Mouse (Mus musculus) midbrain, embryonic 12.5 days (tissue): ENCODE data around the gene Tacc2. TPM values are rescaled to one million over a fixed set of nuclear protein-coding genes. Genes with fewer than 3 reads are reported as not detected.

Source experiments
- ATAC-seq: fragments of 200-750 bp; cut with Nextera tagmentation; 2 replicates; pipeline ENCODE4 v1.8.0; 2017; ENCODE audit warnings: low read depth, moderate TSS enrichment, moderate library complexity; ENCODE audit not compliant: low FRiP score
- H3K27ac ChIP-seq: fragments of 300-500 bp; sonication (generic); replicated peaks from 2 replicates; pipeline ENCODE4 v1.5.1; 2016; ENCODE audit warnings: mild to moderate bottlenecking
- H3K27me3 ChIP-seq: fragments of 300-500 bp; sonication (generic); 2 replicates; pipeline ENCODE4 v1.6.1; 2016; ENCODE audit warnings: mild to moderate bottlenecking
- H3K36me3 ChIP-seq: fragments of 300-500 bp; sonication (generic); 2 replicates; pipeline ENCODE4 v1.6.1; 2016
- H3K4me1 ChIP-seq: fragments of 300-500 bp; sonication (generic); 2 replicates; pipeline ENCODE4 v1.6.1; 2016
- H3K4me2 ChIP-seq: fragments of 300-500 bp; sonication (generic); replicated peaks from 2 replicates; pipeline ENCODE4 v1.6.1; 2016; ENCODE audit warnings: mild to moderate bottlenecking, moderate library complexity
- H3K4me3 ChIP-seq: fragments of 300-500 bp; sonication (generic); 2 replicates; pipeline ENCODE4 v1.5.1; 2016; ENCODE audit warnings: mild to moderate bottlenecking
- H3K9ac ChIP-seq: fragments of 300-500 bp; sonication (generic); replicated peaks from 2 replicates; pipeline ENCODE4 v1.6.1; 2016; ENCODE audit warnings: mild to moderate bottlenecking, moderate library complexity
- H3K9me3 ChIP-seq: fragments of 300-500 bp; sonication (generic); 2 replicates; pipeline ENCODE4 v1.6.1; 2016; ENCODE audit warnings: mild to moderate bottlenecking
- WGBS: fragments of 180-500 bp; shearing (Covaris S2); methylation state at CpG from one replicate; pipeline ENCODE4 v1.1.7; 2016; 5-methylcytosine and 5-hydroxymethylcytosine counted together
- polyA plus RNA-seq: library from polyadenylated mRNA; unstranded; fragments of >200 nt; fragmentation: Nextera tagmentation; extraction: Ambion mirVana; gene quantifications from 2 replicates; pipeline ENCODE4 v1.2.1, GENCODE M21; 2016

The Tacc2 gene
- polyA plus RNA-seq, 1 experiment from 2014 or later: 73.6 TPM

GRCm38 (mm10) chr7:130621953-130622352 is 44.7 kb downstream of the Tacc2 start:
- H3K9ac ChIP-seq: no peak overlapping the region
- H3K36me3 ChIP-seq: no peaks in the 10 kb centered on the region
- no peaks in the 10 kb centered on the region for H3K9me3 ChIP-seq
- no peak overlapping the region for H3K4me3 ChIP-seq
- no peak overlapping the region for H3K27ac ChIP-seq
- H3K4me1 ChIP-seq: no peaks in the 10 kb centered on the region; the same call in 1 of the 2 replicates
- 70% methylated on average over 3 of the region's 3 CpGs for WGBS
- no peak overlapping the region for H3K4me2 ChIP-seq
- ATAC-seq: no peak
- H3K27me3 ChIP-seq: peaks cover 2% of the 10 kb centered on the region; the same call in 1 of the 2 replicates

DNA sequence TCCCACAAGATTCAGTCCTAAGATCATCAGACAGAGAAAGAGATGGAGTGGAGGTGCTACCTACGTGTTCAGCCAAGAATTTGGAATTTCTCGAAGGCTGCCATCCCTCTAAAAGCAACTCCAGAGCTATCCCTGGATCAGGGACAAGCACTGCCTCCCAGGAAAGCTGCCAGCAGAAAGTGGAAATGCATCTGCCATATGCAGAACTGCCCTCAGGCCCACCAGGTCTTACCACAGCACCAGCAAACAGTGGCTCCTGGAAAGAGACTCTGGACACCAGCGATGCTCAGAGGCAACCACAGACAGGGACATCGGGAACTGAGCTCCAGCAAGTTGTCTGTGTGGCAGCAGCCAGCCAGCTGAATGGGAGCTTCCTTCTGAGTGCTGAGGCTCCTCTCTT is 45.1 kb downstream of the Tacc2 start:
- no peak overlapping the region for H3K4me3 ChIP-seq
- H3K9ac ChIP-seq: no peak overlapping the region
- H3K36me3 ChIP-seq: no peaks in the 10 kb centered on the region
- no peak for ATAC-seq
- peaks cover 3% of the 10 kb centered on the region; the same call in 1 of the 2 replicates for H3K27me3 ChIP-seq
- H3K4me1 ChIP-seq: no peaks in the 10 kb centered on the region; the same call in 1 of the 2 replicates
- no peak overlapping the region for H3K4me2 ChIP-seq
- H3K27ac ChIP-seq: no peak overlapping the region
- H3K9me3 ChIP-seq: no peaks in the 10 kb centered on the region
- 95% methylated on average over 4 of the region's 4 CpGs for WGBS

DNA sequence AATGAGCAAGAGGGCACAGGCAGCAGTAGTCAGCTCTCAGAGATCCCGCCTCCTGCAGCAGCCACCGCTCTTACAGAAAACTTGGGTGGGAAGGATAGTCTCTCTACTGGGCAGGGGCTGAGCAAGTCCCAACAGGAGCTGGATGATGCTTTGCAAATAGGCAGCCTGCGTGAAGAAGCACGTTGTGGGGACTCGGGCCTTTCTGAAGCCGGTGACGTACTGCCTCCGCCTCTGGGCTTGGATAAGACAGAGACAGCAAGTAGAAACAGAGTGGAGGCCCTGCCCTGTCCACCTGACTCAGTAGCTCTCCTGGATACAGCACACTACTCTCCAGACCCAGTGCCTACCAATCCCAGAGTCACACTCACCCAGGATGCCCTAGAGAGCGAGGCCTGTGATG is 47.1 kb downstream of the Tacc2 start:
- Histone ChIP-seq H3K36me3 (no peaks in the 10 kb centered on the region), H3K9ac (no peak overlapping the region), H3K4me1 (no peaks in the 10 kb centered on the region), H3K9me3 (no peaks in the 10 kb centered on the region), H3K27ac (no peak overlapping the region), H3K4me2 (no peak overlapping the region), H3K4me3 (no peak overlapping the region), H3K27me3 (peaks cover 3% of the 10 kb centered on the region; the same call in 1 of the 2 replicates)
- 93% methylated on average over 9 of the region's 9 CpGs for WGBS
- ATAC-seq: no peak

DNA sequence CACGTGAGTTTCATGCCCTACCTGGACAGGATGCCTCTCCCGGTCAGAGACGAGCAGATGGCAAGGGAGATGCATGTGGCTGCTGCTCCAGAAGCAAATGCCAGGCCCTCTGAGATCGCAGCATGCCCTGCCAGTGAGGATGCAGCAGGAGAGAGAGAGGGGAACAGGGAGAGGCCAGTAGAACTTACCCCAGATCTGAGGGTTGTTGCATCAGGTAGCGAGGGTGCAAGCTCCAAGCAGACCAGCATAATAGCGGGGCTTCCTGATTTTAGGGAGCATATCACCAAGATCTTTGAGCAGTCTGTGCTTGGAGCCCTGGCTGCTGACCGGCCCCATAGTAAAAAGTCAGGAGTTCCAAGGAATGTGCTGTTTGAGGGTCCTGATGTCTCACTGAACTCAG is 48.1 kb downstream of the Tacc2 start:
- WGBS: 82% methylated on average over 7 of the region's 7 CpGs
- Histone ChIP-seq H3K4me1 (no peaks in the 10 kb centered on the region), H3K4me2 (no peak overlapping the region), H3K27ac (no peak overlapping the region), H3K4me3 (no peak overlapping the region), H3K9me3 (no peaks in the 10 kb centered on the region), H3K36me3 (no peaks in the 10 kb centered on the region), H3K9ac (no peak overlapping the region), H3K27me3 (peaks cover 3% of the 10 kb centered on the region; the same call in 1 of the 2 replicates)
- no peak for ATAC-seq

GRCm38 (mm10) chr7:130628601-130629000 is 51.4 kb downstream of the Tacc2 start:
- no peak for ATAC-seq
- Histone ChIP-seq H3K9me3 (no peaks in the 10 kb centered on the region), H3K4me1 (0 out of 2 replicates have a peak, but pooled peaks cover 8% of the 10 kb centered on the region), H3K27me3 (peaks cover 3% of the 10 kb centered on the region; the same call in 1 of the 2 replicates), H3K27ac (no peak overlapping the region), H3K4me2 (no peak overlapping the region), H3K9ac (no peak overlapping the region), H3K36me3 (no peaks in the 10 kb centered on the region), H3K4me3 (no peak overlapping the region)
- WGBS: 53% methylated on average over 1 of the region's 1 CpGs

- ATAC-seq: no peak
- H3K4me3 ChIP-seq: no peak overlapping the region
- peaks cover 3% of the 10 kb centered on the region; the same call in 1 of the 2 replicates for H3K27me3 ChIP-seq
- H3K9me3 ChIP-seq: no peaks in the 10 kb centered on the region
- H3K4me2 ChIP-seq: no peak overlapping the region
- 0 out of 2 replicates have a peak, but pooled peaks cover 8% of the 10 kb centered on the region for H3K4me1 ChIP-seq
- H3K27ac ChIP-seq: no peak overlapping the region
- 89% methylated on average over 7 of the region's 7 CpGs for WGBS
- H3K9ac ChIP-seq: no peak overlapping the region
- H3K36me3 ChIP-seq: no peaks in the 10 kb centered on the region
Measured at GRCm38 (mm10) chr7:130629999-130630398, 52.8 kb downstream of the Tacc2 start.

GRCm38 (mm10) chr7:130630956-130631355 is 53.7 kb downstream of the Tacc2 start:
- H3K36me3 ChIP-seq: no peaks in the 10 kb centered on the region
- H3K4me1 ChIP-seq: 0 out of 2 replicates have a peak, but pooled peaks cover 8% of the 10 kb centered on the region
- H3K4me2 ChIP-seq: no peak overlapping the region
- peaks cover 9% of the 10 kb centered on the region; the same call in 1 of the 2 replicates for H3K27me3 ChIP-seq
- WGBS: 92% methylated on average over 3 of the region's 3 CpGs
- H3K9me3 ChIP-seq: no peaks in the 10 kb centered on the region
- no peak for ATAC-seq
- H3K9ac ChIP-seq: no peak overlapping the region
- H3K4me3 ChIP-seq: no peak overlapping the region
- H3K27ac ChIP-seq: no peak overlapping the region; the same call in 1 of the 2 replicates

GRCm38 (mm10) chr7:130631553-130632378 is 54.5 kb downstream of the Tacc2 start:
- Histone ChIP-seq H3K27ac (no peak overlapping the region; the same call in 1 of the 2 replicates), H3K27me3 (peaks cover 9% of the 10 kb centered on the region; the same call in 1 of the 2 replicates), H3K9ac (no peak overlapping the region), H3K9me3 (no peaks in the 10 kb centered on the region), H3K36me3 (no peaks in the 10 kb centered on the region), H3K4me3 (no peak overlapping the region), H3K4me2 (no peak overlapping the region), H3K4me1 (0 out of 2 replicates have a peak, but pooled peaks cover 8% of the 10 kb centered on the region)
- ATAC-seq: no peak
- WGBS: 66% methylated on average over 22 of the region's 22 CpGs

DNA sequence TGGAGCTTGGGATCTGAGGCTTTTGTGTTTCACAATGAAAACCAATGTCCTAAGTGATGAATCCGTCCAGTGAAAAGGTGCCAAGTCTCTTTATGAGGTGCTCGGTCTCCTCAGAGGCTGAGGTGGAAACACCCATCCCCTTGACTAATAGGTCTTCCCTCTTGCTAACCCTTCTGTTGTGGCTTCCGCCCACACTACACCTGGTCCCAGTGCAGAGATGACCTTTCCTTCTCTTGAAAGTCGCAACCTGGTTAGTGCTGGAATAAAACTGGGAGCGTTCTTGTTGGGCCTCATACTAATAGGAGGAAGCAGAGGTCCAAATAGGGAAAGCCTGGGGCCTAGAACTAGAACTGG is 55.1 kb downstream of the Tacc2 start:
- WGBS: 94% methylated on average over 5 of the region's 5 CpGs
- no peak overlapping the region for H3K4me3 ChIP-seq
- H3K9ac ChIP-seq: no peak overlapping the region
- H3K4me2 ChIP-seq: no peak overlapping the region
- H3K36me3 ChIP-seq: no peaks in the 10 kb centered on the region
- H3K4me1 ChIP-seq: 0 out of 2 replicates have a peak, but pooled peaks cover 8% of the 10 kb centered on the region
- H3K27me3 ChIP-seq: 0 out of 2 replicates have a peak, but pooled peaks cover 6% of the 10 kb centered on the region
- no peaks in the 10 kb centered on the region for H3K9me3 ChIP-seq
- ATAC-seq: no peak
- no peak overlapping the region for H3K27ac ChIP-seq

- H3K9ac ChIP-seq: no peak overlapping the region
- 94% methylated on average over 4 of the region's 4 CpGs for WGBS
- H3K9me3 ChIP-seq: no peaks in the 10 kb centered on the region
- no peaks in the 10 kb centered on the region for H3K36me3 ChIP-seq
- no peak overlapping the region for H3K4me2 ChIP-seq
- no peak for ATAC-seq
- H3K27me3 ChIP-seq: peaks cover 6% of the 10 kb centered on the region; the same call in 1 of the 2 replicates
- H3K27ac ChIP-seq: no peak overlapping the region
- no peak overlapping the region for H3K4me3 ChIP-seq
- peaks cover 13% of the 10 kb centered on the region for H3K4me1 ChIP-seq
Measured at GRCm38 (mm10) chr7:130634259-130634871, 57.1 kb downstream of the Tacc2 start.

- Histone ChIP-seq H3K9ac (no peak overlapping the region), H3K9me3 (no peaks in the 10 kb centered on the region), H3K27ac (no peak overlapping the region), H3K27me3 (peaks cover 6% of the 10 kb centered on the region; the same call in 1 of the 2 replicates), H3K36me3 (no peaks in the 10 kb centered on the region), H3K4me1 (peaks cover 13% of the 10 kb centered on the region), H3K4me2 (no peak overlapping the region), H3K4me3 (no peak overlapping the region)
- no peak for ATAC-seq
- 56% methylated on average over 7 of the region's 7 CpGs for WGBS
Measured at GRCm38 (mm10) chr7:130635212-130635611, 58.0 kb downstream of the Tacc2 start.

GRCm38 (mm10) chr7:130636274-130636673 is 59.0 kb downstream of the Tacc2 start:
- peaks cover 6% of the 10 kb centered on the region; the same call in 1 of the 2 replicates for H3K27me3 ChIP-seq
- no peak for ATAC-seq
- H3K4me3 ChIP-seq: no peak overlapping the region
- H3K9me3 ChIP-seq: no peaks in the 10 kb centered on the region
- no peak overlapping the region for H3K9ac ChIP-seq
- WGBS: 75% methylated on average over 3 of the region's 3 CpGs
- H3K36me3 ChIP-seq: no peaks in the 10 kb centered on the region
- H3K4me2 ChIP-seq: no peak overlapping the region
- no peak overlapping the region for H3K27ac ChIP-seq
- H3K4me1 ChIP-seq: peaks cover 12% of the 10 kb centered on the region
